Mouse (Mus musculus) spleen, embryonic (tissue): ENCODE measurements around the gene Marveld2.

Source experiments
- CTCF ChIA-PET: fragments of 350-600 bp; sonication (Branson Sonifier 250); formaldehyde crosslinking; loops from one replicate; lab custom pipeline; 2022; lab: Charles Lee

Gene Marveld2

DNA sequence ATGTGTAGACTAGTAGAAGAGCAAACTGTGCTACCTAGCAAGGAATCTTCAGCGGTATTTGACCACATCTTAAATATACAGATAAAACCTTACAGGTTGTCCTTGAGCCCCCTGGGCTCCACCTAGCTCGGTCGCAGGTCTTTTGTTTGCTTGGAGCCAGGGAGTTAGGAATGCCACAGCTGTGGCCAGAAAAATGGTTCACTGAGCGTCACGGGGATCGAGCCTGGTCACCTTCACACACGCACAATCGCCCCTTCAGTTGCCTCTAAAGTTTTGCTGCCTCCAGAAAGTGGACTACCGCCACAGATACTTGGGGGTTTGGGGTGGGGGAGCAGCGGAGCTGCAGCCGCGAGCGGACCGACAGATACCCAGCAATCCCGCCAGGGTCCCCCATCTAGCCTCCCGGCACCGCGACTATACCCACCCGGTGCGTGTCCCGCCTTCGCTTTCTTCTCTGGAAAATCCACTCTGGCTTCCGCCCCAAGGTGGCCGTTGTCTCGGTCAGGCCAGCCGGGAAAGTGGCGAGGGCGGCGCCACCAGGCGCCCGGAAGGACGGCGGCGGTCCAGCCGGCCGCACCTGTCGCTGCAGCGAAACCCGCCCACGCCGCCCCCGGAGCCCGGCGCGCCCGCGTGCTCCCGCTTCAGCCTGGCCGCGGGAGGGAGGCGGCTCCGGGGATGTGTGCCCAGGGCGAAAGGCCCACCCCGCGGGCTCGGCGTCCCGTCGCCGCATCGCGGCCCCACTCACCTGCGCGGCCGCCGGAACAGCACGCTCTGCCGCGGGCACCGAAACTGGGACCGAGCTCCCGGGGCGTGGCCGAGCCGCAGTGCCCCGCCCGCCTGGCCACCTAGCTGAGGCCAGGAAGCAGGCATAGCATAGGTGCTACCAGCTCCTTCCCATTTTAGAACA, at the start of gene Marveld2:
Gene Marveld2 (minus strand): TSS at position 791 of the 907 bp plus-strand sequence.
- CTCF ChIA-PET, result interaction anchor here (0.7 kb wide), 1 partner anchor 45 kb away, joined by 3 read pairs; no protein-coding TSS in a partner anchor

DNA sequence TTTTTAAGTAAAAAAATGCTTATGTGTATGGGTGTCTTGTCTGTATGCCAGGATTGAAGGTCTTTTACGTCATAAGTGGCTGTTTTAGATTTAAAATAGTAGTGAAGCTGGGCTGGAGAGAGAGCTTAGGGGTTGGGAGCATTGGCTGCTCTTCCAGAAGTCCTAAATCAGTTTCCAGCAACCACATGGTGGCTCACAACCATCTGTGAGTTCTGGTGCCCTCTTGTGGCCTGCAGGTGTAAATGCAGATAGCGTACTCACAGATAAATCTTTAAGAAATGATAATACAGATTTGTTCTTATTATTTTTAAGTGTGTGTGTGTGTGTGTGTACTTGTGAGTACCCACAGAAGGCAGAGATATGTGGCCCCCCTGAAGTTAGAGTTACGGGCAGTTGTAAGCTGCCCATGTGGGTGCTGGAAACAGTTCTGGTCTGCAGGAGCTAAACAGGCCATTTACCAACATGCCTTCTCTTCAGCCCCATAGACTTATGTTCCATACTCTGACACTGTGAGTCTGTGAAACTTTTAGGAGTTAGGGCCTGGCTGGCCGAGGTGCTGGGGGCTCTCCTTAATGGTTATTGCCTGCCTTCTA, 43.2 kb upstream of the Marveld2 start:
- CTCF ChIA-PET, result interaction anchor here (0.7 to 1.1 kb wide), 3 partner anchors 10 to 16 kb away, joined by 3 to 4 read pairs (median 3); no protein-coding TSS in a partner anchor

DNA sequence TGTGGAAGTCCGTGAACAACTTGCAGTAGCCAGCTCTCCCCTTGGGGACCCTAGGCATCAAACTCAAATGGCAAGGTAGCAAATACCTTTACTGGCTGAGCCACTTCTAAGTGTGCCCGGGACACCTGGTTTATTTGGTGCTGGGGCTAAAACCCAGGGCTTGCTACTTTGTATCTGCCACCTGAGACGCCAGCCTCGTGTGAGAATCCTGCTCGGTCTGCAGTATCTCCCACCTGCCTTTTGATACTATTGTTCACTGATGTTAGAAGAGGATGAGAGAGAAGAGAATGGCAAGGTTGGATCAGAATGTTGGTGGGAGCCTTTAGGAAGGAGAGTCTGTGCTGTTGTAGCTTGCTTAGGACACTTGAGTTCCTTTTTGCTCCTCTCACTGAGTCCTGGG, 41.3 kb upstream of the Marveld2 start:
- CTCF ChIA-PET, result no interaction called here

DNA sequence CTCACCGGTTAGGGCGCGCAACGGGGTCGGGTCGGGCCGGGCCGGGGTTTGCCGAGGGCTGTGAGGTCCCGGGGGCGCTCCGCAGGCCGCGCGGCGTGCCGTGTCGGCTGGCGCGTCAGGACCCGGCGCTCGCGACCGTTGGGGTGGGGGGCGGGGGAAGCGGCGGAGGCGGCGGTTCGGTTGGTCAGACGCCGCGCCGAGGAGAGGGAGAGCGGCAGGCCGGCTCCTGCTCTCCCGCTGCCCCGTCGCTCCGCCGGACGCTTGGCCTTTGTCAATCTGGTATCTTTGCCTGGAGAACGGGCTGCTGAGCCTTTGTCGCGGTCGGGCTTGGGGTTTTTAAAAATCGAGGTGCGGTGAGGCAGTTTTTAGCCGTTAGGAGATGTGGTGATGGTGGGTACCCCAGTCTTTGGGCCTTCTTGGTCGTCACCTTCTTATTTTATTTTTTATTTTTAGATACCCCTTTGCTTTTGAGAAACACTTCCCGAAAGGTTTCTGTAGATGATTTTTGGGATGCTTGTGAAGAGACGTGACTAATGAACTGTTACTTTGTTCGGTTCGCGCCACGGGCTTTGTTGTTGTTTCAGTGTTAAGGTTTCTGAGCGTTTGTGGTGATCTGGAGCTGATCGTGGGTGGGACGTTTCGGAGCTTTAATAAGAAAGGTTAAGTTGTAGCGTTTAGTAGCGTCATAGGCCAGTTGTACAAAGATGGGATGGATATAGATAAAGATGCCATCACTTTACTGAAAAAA, 34.8 kb upstream of the Marveld2 start, which contains the start of gene Taf9:
Gene Taf9 (plus strand): TSS at position 141 of the 748 bp plus-strand sequence.
- CTCF ChIA-PET, result interaction anchor here (0.6 kb wide), 2 partner anchors 58 to 71 kb away, joined by 3 to 8 read pairs; no protein-coding TSS in a partner anchor

DNA sequence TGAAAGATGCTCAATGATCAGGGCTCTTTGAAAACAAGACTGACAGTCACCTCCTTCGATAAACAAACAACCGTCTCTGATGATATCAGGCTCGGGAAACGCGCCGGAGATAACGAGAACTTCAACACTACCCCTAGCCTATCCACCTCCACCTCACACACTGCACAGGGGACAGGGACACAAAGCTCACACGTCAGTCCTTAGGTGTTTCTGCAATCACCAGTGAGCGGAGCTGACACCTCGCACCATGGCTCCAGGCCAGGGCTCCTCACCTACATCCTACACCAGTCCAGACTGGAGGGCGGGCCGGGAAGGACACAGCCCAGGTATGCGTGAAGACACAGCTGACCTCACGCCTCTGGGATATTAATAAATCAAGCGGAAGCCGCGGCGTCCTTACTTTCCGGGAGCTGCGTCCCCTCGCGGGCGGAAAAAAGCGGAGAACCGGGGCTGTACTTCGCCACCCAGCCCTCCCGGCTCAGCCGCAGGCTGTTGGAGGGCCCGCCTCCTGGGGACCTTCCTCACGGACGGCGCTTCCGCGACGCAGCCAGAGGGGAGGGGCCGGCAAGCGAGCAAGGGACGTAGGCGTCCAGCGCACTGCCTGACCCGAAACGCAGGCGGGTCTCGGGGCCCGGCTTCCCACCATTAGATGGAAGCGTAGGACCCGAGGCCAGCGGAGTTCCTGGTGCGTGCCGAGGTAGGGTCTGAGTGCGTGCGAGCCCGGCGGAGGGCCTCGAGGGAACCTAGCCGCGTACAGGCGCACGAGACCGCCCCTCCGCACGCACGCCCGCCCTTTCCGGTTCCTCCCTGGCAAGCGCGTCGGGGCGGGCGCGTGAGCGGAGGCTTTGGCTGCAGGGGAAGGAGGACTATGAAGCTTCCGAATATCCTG, 34.0 kb upstream of the Marveld2 start, which contains the start of the genes Ak6 and Rad17:
Gene Ak6 (plus strand): TSS at position 430 of the 889 bp plus-strand sequence.
Gene Rad17 (minus strand): TSS at position 502 of the 889 bp plus-strand sequence.
- CTCF ChIA-PET, result interaction anchor here (0.6 kb wide), 3 partner anchors 20 to 72 kb away, joined by 3 to 8 read pairs (median 3); no protein-coding TSS in a partner anchor

DNA sequence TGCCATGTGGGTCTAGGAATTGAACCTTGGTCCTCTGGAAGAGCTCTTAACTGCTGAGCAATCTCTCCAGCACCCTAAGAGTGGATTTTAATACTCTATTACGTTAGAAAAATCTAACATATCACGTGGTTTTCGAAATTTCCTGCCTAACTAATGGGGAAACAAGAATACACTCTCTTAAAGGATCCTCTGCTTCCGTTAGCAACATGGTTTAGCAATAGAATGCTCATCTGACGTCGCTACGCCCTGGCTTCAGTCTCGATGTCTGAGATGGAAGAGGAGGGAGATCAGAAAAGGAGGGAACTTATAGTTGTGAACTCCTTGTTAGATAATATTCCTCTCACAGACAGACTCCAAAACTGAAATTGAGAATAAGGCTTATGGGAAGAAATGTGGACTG, 31.5 kb upstream of the Marveld2 start:
- CTCF ChIA-PET, result interaction anchor here (0.6 kb wide), 1 partner anchor 60 kb away, joined by 3 read pairs; no protein-coding TSS in a partner anchor

DNA sequence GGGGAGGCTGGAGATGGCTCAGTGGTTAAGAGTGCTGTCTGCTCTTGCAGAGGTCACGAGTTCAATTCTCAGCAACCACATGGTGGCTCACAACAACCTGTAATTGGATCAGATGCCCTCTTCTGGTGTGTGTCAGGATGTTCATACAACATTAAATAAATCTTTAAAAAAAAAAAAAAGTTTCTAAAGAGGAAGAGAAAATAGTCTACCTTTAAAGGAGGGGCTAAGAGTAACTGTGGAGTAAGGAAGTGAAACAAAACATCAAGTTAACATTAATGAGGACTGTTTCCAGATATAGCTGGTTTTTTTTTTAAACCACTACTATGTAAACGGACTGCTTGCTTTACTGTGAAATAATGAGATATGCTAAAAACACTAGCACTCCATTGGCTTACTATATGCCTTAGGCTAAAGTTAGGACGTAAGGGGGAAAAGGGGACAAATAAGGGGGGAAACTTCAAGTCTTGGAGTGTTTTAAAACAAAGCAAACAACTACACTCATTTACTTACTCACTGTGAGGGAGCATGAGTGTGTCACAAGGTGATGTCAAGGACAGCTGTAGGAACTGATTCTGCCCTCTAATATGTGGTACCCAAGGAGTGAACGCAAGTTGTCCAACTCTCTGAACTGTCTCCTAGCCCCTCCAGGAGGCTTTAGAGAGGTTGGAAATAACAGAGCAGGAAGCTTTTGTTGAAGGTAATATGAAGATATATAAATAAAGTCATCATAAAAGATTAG, 25.9 kb upstream of the Marveld2 start:
- CTCF ChIA-PET, result interaction anchor here (0.6 kb wide), 1 partner anchor 187 kb away, joined by 8 read pairs; no protein-coding TSS in a partner anchor

DNA sequence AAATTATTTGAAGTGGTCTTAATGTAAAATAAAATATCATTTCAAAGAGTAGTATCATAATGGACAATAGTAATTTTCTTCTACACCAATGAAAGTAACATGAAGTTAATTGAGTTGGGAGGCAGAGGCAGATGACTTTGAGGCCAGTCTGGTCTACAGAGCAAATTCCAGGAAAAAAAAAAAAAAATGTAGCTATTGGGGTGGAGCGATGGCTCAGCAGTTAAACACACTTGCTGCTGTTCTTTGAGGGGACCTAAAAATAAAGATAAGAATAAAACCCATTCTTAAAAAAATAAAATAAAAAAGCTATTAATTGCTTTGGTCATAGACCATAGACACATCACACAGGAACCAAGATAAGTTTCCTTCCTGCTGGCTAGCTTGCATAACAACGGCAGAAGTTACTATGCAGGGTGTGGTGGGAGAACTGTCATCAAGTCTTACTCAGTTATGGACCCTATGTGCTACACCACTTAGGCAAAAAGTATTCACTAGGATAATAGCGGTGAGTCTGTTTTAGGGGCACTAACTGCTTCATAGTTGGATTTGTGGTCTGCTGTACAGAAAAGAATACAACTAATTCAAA, 17.4 kb upstream of the Marveld2 start:
- CTCF ChIA-PET, result no interaction called here

DNA sequence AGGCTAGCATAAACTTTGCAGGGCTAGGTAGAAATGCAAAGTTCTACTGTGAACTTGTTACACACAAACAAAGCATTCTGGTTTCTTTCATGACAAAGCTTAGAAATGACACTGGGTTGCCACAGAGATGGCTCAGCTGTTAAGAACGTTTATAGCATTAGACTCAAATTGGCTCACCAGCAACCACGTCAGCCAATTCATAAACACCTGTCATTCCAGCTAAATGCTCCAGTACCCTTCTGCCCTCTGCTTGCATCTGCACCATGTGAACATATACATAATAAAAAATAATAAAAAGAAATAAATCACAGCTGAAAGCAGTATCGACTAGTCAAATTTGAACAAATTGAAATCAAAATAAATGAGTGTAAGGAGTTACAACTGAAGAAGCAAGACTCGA, 5.5 kb upstream of the Marveld2 start:
- CTCF ChIA-PET, result no interaction called here

DNA sequence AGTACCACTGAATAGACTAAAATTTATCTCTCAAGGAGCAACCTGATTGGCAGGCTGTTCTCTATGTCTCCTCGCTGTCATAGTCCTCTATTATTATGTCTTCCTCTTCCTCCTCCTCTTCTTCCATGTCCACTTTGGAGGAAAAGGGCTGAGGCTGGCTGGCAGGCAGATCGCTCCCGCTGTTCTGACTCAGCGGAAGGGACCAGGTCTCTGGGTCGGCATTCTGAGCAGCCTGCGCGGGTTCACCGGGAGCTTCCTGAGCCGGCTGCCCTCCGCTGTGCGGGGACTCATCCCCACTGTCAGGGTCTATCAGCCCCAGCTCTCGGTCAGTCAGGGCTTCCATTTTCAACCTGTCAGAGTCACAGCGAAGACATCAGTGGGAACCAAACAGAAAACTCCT, 812 bp upstream of the Marveld2 start:
- CTCF ChIA-PET, result no interaction called here

DNA sequence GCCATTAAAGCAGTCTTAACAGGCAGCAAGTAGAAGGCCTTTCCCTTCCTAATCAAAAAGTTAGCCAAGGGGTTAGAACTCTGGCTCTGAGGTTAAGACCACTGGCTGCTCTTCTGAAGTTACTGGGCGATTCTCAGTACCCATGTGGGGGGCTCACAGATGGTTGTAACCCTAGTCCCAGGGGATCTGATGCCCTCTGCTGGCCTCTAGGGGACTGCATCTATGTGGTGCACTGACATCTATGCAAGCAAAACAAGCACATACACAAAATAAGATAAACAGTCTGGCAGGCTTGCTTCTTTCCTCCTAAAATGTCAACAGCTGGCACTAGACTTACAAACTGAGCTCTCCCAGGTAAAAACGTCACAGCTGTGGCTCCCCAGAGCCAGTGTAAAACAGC, 3.9 kb downstream of the Marveld2 start:
- CTCF ChIA-PET, result interaction anchor here (0.5 kb wide), 1 partner anchor 31 kb away, joined by 9 read pairs; no protein-coding TSS in a partner anchor

DNA sequence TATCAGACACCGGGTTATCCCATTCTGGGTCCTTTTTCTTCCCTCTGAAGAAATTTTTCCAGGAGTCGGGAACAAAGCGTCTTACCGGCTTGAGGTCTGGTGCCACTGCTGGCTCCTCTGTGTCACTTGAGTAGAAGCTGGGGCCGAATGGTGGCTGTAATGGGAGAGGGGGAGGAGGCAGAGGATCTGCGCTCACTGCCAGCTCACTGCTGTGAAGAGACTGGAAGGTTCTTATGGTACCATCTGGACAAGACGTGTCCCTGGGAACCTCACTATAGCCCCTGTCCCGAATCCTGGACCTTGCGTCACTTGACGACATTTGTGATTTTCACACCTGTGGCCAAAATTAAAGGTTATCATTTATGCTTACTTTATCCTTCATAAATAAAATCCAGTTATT, 4.5 kb downstream of the Marveld2 start:
- CTCF ChIA-PET, result no interaction called here

DNA sequence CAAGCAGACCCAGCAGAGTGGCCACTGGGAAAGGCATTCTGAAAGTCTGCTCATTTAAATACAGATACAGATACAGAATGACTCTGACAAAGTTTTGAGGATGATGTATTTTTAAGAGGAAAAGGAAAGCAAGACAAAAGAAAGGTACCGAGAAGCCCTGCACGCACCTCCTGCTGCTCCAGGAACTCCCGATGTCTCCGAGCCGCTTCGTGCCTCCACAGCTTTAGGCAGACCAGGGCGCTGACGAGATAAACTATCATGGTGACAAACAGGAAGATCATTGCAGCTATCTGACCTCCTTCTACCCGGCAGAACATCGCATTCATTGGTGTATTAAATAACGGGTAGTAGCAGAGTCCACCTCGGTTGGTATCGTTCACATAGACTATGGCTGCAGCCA, 5.5 kb downstream of the Marveld2 start:
- CTCF ChIA-PET, result no interaction called here

DNA sequence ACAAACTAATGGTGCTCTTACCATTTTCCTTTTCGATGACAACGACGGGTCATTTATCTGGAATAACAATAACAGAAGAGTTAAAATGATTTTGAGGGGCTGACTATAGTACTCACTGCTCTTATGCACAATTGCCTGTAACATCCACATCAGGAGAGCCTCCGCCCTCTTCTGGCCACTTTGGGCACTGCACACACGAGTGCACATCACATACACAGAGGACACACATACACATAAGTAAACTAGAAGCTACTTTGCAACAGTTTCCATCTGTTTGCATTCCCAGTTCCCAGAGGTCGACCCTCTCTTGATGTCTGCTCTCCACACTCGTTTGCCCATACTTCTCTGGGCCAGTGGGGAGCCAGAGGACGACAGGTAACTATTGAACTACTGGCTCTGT, 9.0 kb downstream of the Marveld2 start:
- CTCF ChIA-PET, result no interaction called here

DNA sequence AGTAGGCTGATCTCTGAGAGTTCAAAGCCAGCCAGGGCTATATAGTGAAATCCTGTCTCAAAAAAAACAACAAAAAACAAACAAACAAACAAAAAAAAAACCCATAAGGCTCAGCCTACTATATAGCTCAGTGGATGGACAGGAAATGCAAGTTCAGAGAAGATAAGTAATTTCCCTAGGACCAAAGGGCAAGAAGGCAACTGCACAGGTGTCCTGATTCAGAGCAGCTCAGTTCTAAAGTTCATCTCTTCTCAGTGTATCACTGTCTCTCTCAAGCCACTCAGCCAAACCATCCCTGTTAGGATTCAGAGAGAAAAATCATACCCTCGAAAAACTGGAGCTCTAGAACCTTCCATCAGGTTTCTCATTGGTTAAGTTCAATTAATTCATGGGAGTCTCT, 10.9 kb downstream of the Marveld2 start:
- CTCF ChIA-PET, result no interaction called here

DNA sequence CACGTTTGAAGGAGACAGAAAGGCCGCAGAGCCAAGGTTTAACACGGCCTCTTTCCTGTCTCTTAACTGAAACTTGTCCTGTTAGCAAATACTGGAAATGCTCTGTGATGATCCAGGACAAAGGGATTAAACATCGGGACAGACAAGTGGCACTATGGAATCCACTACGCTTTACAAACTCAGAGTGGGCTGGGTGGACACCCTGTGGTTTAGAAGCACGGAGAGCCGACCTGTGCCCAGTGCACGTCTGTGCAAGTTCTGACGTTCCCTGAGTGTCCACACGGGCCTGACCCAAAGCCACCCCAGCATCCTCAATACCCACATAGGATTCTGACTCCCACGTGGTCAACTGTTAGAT, 13.1 kb downstream of the Marveld2 start:
- CTCF ChIA-PET, result no interaction called here

DNA sequence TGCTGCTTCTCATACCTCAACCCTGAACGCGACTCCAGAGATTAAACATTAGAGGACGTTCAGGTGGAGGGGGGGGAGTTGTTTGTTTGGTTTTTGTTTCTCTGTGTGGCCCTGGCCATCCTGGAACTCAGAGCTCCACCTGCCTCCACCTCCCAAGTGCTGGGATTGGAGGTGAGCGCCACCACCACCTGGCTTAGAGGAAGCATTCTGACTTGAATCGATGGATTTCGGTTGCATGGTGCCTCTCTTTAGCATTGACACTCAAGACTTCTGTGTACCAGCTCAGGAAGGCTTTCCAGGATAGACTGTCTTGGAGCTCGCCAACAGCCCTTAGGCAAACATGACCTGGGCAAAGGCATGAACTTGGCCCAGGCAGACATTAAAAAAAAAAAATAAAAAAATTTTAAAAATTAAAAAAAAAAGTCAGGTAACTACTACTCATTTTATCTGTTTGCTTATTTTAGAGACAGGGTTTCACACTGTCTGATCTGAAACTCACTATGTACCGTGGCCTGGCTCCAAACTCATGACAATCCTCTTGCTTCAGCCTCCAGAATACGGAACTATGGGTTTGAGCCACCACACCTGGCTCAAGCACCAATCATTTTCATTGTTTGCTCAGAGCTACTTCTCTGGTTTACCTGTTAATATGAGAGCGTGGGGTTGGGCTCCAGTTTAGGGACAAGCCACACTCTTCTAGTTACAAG, 13.6 kb downstream of the Marveld2 start:
- CTCF ChIA-PET, result no interaction called here

DNA sequence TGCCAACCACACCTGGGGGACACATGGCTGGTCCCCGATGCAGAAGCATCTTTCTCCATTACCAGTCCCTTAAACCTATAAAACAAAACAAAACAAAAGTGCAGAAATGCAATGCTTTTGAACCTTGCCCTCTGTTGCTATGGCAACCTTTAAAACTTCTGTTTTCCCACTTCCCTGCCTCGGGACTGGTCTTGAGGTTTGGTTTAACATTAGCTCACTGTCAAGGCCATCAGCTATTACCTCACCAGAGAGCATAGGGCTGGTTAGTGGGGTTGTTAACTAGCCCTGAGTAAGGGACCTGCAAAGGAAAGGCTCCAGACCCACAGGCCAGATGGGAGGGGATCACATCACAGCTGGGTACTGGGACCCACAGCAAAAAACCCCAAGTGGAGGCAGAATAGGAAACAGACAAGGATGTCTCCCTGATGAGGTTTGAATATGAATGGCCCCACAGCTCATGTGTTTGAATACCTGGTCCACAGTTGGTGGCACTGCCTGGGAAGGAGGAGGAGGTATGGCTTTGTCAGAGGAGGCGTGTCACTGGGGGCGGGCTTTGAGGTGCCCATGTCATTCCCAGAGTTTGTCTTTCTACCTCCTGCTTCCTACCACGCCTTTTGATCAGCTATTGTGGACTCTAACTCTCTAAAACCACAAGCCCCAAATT, 14.4 kb downstream of the Marveld2 start:
- CTCF ChIA-PET, result no interaction called here
